Mouse (Mus musculus) testis, adult 2 months (tissue): ENCODE data around the gene Aff1.

Experiments
- CTCF ChIP-seq: fragments of 200-500 bp; IDR thresholded peaks from 2 replicates; pipeline ENCODE4 v1.5.1; 2012; ENCODE audit warnings: low read depth, mild to moderate bottlenecking, inconsistent platforms, low read length, moderate library complexity; ENCODE audit not compliant: control insufficient read depth, insufficient read depth, insufficient replicate concordance
- POLR2A ChIP-seq: fragments of 200-500 bp; IDR thresholded peaks from 2 replicates; pipeline ENCODE4 v1.6.1; 2012; ENCODE audit warnings: low read depth, mild to moderate bottlenecking, inconsistent platforms, low read length, moderate library complexity; ENCODE audit not compliant: control insufficient read depth

DNA sequence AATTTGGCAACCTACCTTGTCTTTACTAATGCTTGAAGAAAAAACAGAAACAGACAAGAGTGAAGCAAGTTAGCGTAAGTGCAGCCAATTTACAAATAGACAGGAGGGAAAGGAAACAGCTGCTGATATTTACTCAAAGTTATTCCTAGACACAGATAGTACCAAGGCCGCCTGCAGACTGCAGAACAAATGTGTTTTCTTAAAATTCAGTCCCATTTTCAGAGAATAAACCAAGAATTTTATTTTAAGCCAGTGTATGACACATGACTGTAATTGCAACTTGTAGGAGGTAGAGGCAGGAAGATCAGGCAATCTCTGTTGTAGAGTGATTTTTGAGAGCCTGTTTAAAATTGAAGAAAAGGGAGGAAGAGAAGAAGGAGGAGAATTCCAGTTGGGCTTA is 19.7 kb downstream of the Aff1 start:
- TF ChIP-seq POLR2A (no peak), CTCF (no peak)
